12 mouse cellular contexts compared by ENCODE assay signal in the genomic region with DNA sequence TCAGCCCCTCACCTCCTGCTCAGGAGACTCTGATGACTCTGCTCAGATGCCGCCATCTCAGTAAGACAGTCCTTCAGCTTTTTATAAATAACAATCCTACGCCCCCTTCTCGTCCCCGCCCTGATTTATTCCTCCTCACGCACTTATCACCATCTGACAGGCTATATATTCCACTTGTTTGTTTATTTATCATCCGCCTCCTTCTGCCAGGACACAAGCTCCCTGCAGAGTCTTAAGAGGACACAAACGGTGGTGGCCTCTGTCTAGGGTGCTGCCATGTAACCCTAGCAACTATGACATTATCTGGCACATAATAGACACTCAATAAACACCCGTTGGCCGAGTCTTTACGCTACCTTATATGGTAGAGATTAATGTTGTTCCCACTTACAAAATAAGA.
"Had no signal": no experiment of that assay in that cellular context is flagged by ENCODE, and none has a peak within 500 bp of the region (broad histone marks: within the 10 kb centered on the region; RNA-seq: fewer than 3 reads in every experiment).

No protein-coding gene starts in this region.

- H3K27me3 ChIP-seq: neural tube, embryonic 13.5 days had no signal

- ATAC-seq: hindbrain, postnatal 0 days; midbrain, embryonic 16.5 days had no signal

- DNase-seq: kidney, adult 8-10 months; kidney, postnatal 14 days; lung, adult 2 months; right cerebral cortex, postnatal 14 days; thymus, postnatal 4 days had no signal

- H3K9me3 ChIP-seq: limb, embryonic 10.5 days; midbrain, embryonic 12.5 days; neural tube, embryonic 13.5 days had no signal

- H3K4me3 ChIP-seq: left cerebral cortex, adult 2 months; limb, embryonic 10.5 days; midbrain, embryonic 12.5 days; neural tube, embryonic 13.5 days had no signal

- H3K4me2 ChIP-seq: midbrain, embryonic 12.5 days; neural tube, embryonic 13.5 days had no signal

- H3K36me3 ChIP-seq: limb, embryonic 10.5 days; midbrain, embryonic 12.5 days; neural tube, embryonic 13.5 days had no signal

- H3K9ac ChIP-seq: midbrain, embryonic 12.5 days; neural tube, embryonic 13.5 days had no signal

- H3K27ac ChIP-seq: hindbrain, postnatal 0 days; left cerebral cortex, adult 2 months; limb, embryonic 10.5 days; macrophage; midbrain, embryonic 12.5 days; neural tube, embryonic 13.5 days had no signal
